Mouse (Mus musculus) neural tube, embryonic 12.5 days (tissue): ENCODE results near the gene Ngf. TPM values are rescaled to one million over a fixed set of nuclear protein-coding genes. Genes with fewer than 3 reads are reported as not detected.

Experiments
- ATAC-seq: fragments of 200-750 bp; cut with Nextera tagmentation; 2 replicates; pipeline ENCODE4 v1.8.0; 2017; ENCODE audit warnings: low read depth, mild to moderate bottlenecking, moderate TSS enrichment, moderate library complexity; ENCODE audit not compliant: low FRiP score
- H3K27ac ChIP-seq: fragments of 300-500 bp; sonication (generic); 2 replicates; pipeline ENCODE4 v1.5.1; 2016
- H3K27me3 ChIP-seq: fragments of 300-500 bp; sonication (generic); replicated peaks from 2 replicates; pipeline ENCODE4 v1.6.1; 2016; ENCODE audit warnings: mild to moderate bottlenecking
- H3K36me3 ChIP-seq: fragments of 300-500 bp; sonication (generic); 2 replicates; pipeline ENCODE4 v1.6.1; 2016; ENCODE audit warnings: mild to moderate bottlenecking
- H3K4me1 ChIP-seq: fragments of 300-500 bp; sonication (generic); 2 replicates; pipeline ENCODE4 v1.6.1; 2016
- H3K4me2 ChIP-seq: fragments of 300-500 bp; sonication (generic); replicated peaks from 2 replicates; pipeline ENCODE4 v1.6.1; 2016; ENCODE audit warnings: mild to moderate bottlenecking
- H3K4me3 ChIP-seq: fragments of 300-500 bp; sonication (generic); 2 replicates; pipeline ENCODE4 v1.5.1; 2016
- H3K9ac ChIP-seq: fragments of 300-500 bp; sonication (generic); 2 replicates; pipeline ENCODE4 v1.6.1; 2016; ENCODE audit warnings: mild to moderate bottlenecking
- H3K9me3 ChIP-seq: fragments of 300-500 bp; sonication (generic); 2 replicates; pipeline ENCODE4 v1.6.1; 2016; ENCODE audit warnings: mild to moderate bottlenecking
- WGBS: fragments of 180-500 bp; shearing (Covaris S2); methylation state at CpG from one replicate; pipeline ENCODE4 v1.1.7; 2016; 5-methylcytosine and 5-hydroxymethylcytosine counted together
- polyA plus RNA-seq: library from polyadenylated mRNA; unstranded; fragments of >200 nt; fragmentation: Nextera tagmentation; extraction: Ambion mirVana; gene quantifications from 2 replicates; pipeline ENCODE4 v1.2.1, GENCODE M21; 2016

The Ngf gene
- polyA plus RNA-seq, result 0.43 and 0.50 TPM in 2 replicates

- H3K4me3 ChIP-seq, result peak within 1 kb of the TSS; percentile 33
- H3K27me3 ChIP-seq, result peaks cover 33% of the 10 kb centered on the region
- no peaks in the 10 kb centered on the region for H3K9me3 ChIP-seq
- peaks cover 9% of the 10 kb centered on the region; the same call in 1 of the 2 replicates for H3K4me1 ChIP-seq
- 0 out of 2 replicates have a peak within 1 kb of the TSS, but pooled peaks have one; percentile 26 for H3K9ac ChIP-seq
- no peak within 1 kb of the TSS for H3K27ac ChIP-seq
- H3K4me2 ChIP-seq, result peak within 1 kb of the TSS; percentile 65
- no peak; the same call in 1 of the 2 replicates for ATAC-seq
- H3K36me3 ChIP-seq, result no peaks in the 10 kb centered on the region
- WGBS, result under 1% methylated on average over 43 of the region's 43 CpGs
These were observed at the start of gene Ngf for GRCm38 (mm10) chr3:102469713-102470448. Gene Ngf, plus strand, starts transcription at chr3:102469919.

GRCm38 (mm10) chr3:102445567-102445966 lies 24.2 kb upstream of the Ngf start:
- Histone ChIP-seq H3K4me1 (no peaks in the 10 kb centered on the region), H3K27me3 (no peaks in the 10 kb centered on the region), H3K9me3 (no peaks in the 10 kb centered on the region), H3K27ac (no peak overlapping the region), H3K4me3 (no peak overlapping the region), H3K9ac (no peak overlapping the region), H3K36me3 (no peaks in the 10 kb centered on the region), H3K4me2 (no peak overlapping the region)
- ATAC-seq, result no peak
- 87% methylated on average over 3 of the region's 3 CpGs for WGBS

- Histone ChIP-seq H3K9me3 (no peaks in the 10 kb centered on the region), H3K36me3 (no peaks in the 10 kb centered on the region), H3K4me1 (no peaks in the 10 kb centered on the region), H3K27me3 (no peaks in the 10 kb centered on the region), H3K27ac (no peak overlapping the region), H3K9ac (no peak overlapping the region), H3K4me3 (no peak overlapping the region), H3K4me2 (no peak overlapping the region)
- no peak for ATAC-seq
- WGBS, result 81% methylated on average over 4 of the region's 4 CpGs
These were observed 23.0 kb upstream of the Ngf start for GRCm38 (mm10) chr3:102446691-102447090.

- no peaks in the 10 kb centered on the region for H3K9me3 ChIP-seq
- H3K4me3 ChIP-seq, result no peak overlapping the region
- H3K4me1 ChIP-seq, result no peaks in the 10 kb centered on the region
- H3K4me2 ChIP-seq, result no peak overlapping the region
- no peaks in the 10 kb centered on the region for H3K27me3 ChIP-seq
- H3K9ac ChIP-seq, result no peak overlapping the region
- WGBS, result 82% methylated on average over 6 of the region's 6 CpGs
- ATAC-seq, result no peak
- no peaks in the 10 kb centered on the region for H3K36me3 ChIP-seq
- no peak overlapping the region for H3K27ac ChIP-seq
These were observed 15.2 kb upstream of the Ngf start for GRCm38 (mm10) chr3:102454566-102454965.

GRCm38 (mm10) chr3:102460528-102460927 lies 9.2 kb upstream of the Ngf start:
- ATAC-seq, result no peak
- Histone ChIP-seq H3K4me3 (no peak overlapping the region), H3K4me1 (no peaks in the 10 kb centered on the region), H3K4me2 (no peak overlapping the region), H3K9me3 (no peaks in the 10 kb centered on the region), H3K9ac (no peak overlapping the region), H3K27ac (no peak overlapping the region), H3K36me3 (no peaks in the 10 kb centered on the region), H3K27me3 (no peaks in the 10 kb centered on the region)
- WGBS, result 64% methylated on average over 5 of the region's 5 CpGs

GRCm38 (mm10) chr3:102460986-102461385 lies 8.7 kb upstream of the Ngf start:
- no peak overlapping the region for H3K4me3 ChIP-seq
- H3K9me3 ChIP-seq, result no peaks in the 10 kb centered on the region
- ATAC-seq, result no peak
- H3K27ac ChIP-seq, result no peak overlapping the region
- H3K9ac ChIP-seq, result no peak overlapping the region
- H3K4me2 ChIP-seq, result no peak overlapping the region
- H3K4me1 ChIP-seq, result no peaks in the 10 kb centered on the region
- H3K27me3 ChIP-seq, result no peaks in the 10 kb centered on the region
- H3K36me3 ChIP-seq, result no peaks in the 10 kb centered on the region
- WGBS, result 70% methylated on average over 6 of the region's 6 CpGs

- ATAC-seq, result no peak
- Histone ChIP-seq H3K4me1 (no peaks in the 10 kb centered on the region), H3K4me2 (no peak overlapping the region), H3K9ac (no peak overlapping the region), H3K4me3 (no peak overlapping the region), H3K27me3 (no peaks in the 10 kb centered on the region; the same call in 1 of the 2 replicates), H3K9me3 (no peaks in the 10 kb centered on the region), H3K36me3 (no peaks in the 10 kb centered on the region), H3K27ac (no peak overlapping the region)
- 56% methylated on average over 9 of the region's 9 CpGs for WGBS
These were observed 6.9 kb upstream of the Ngf start for GRCm38 (mm10) chr3:102462703-102463336.

GRCm38 (mm10) chr3:102463339-102463738 lies 6.4 kb upstream of the Ngf start:
- Histone ChIP-seq H3K4me1 (no peaks in the 10 kb centered on the region), H3K36me3 (no peaks in the 10 kb centered on the region), H3K4me2 (no peak overlapping the region), H3K27me3 (peaks cover 3% of the 10 kb centered on the region), H3K27ac (no peak overlapping the region), H3K4me3 (no peak overlapping the region), H3K9ac (no peak overlapping the region), H3K9me3 (no peaks in the 10 kb centered on the region)
- WGBS, result 92% methylated on average over 2 of the region's 2 CpGs
- ATAC-seq, result no peak

GRCm38 (mm10) chr3:102466587-102466986 lies 3.1 kb upstream of the Ngf start:
- Histone ChIP-seq H3K27me3 (peaks cover 33% of the 10 kb centered on the region), H3K4me2 (no peak overlapping the region), H3K27ac (no peak overlapping the region), H3K9ac (no peak overlapping the region), H3K9me3 (no peaks in the 10 kb centered on the region), H3K4me3 (no peak overlapping the region), H3K36me3 (no peaks in the 10 kb centered on the region), H3K4me1 (peaks cover 9% of the 10 kb centered on the region; the same call in 1 of the 2 replicates)
- no peak; the same call in 1 of the 2 replicates for ATAC-seq
- 19% methylated on average over 3 of the region's 3 CpGs for WGBS

- H3K27ac ChIP-seq, result no peak overlapping the region
- H3K27me3 ChIP-seq, result peaks cover 33% of the 10 kb centered on the region
- H3K4me1 ChIP-seq, result peaks cover 9% of the 10 kb centered on the region; the same call in 1 of the 2 replicates
- no peak overlapping the region for H3K9ac ChIP-seq
- no peak overlapping the region for H3K4me3 ChIP-seq
- no peaks in the 10 kb centered on the region for H3K36me3 ChIP-seq
- no peak overlapping the region for H3K4me2 ChIP-seq
- WGBS, result 78% methylated on average over 8 of the region's 8 CpGs
- H3K9me3 ChIP-seq, result no peaks in the 10 kb centered on the region
- no peak for ATAC-seq
These were observed 2.6 kb upstream of the Ngf start for GRCm38 (mm10) chr3:102467121-102467520.

- 70% methylated on average over 5 of the region's 5 CpGs for WGBS
- H3K4me3 ChIP-seq, result no peak overlapping the region
- no peak for ATAC-seq
These were observed 1.5 kb downstream of the Ngf start for GRCm38 (mm10) chr3:102471251-102471650.

GRCm38 (mm10) chr3:102471799-102472198 lies 2.1 kb downstream of the Ngf start:
- peaks cover 9% of the 10 kb centered on the region; the same call in 1 of the 2 replicates for H3K4me1 ChIP-seq
- no peak for ATAC-seq
- no peak overlapping the region for H3K4me2 ChIP-seq
- no peak overlapping the region for H3K9ac ChIP-seq
- H3K27me3 ChIP-seq, result peaks cover 33% of the 10 kb centered on the region
- H3K9me3 ChIP-seq, result no peaks in the 10 kb centered on the region
- H3K36me3 ChIP-seq, result no peaks in the 10 kb centered on the region
- H3K27ac ChIP-seq, result no peak overlapping the region
- H3K4me3 ChIP-seq, result no peak overlapping the region
- 82% methylated on average over 5 of the region's 5 CpGs for WGBS

More at GRCm38 (mm10) chr3:102471251-102471650, 1.5 kb downstream of the Ngf start:
- no peaks in the 10 kb centered on the region for H3K9me3 ChIP-seq
- H3K4me1 ChIP-seq, result peaks cover 9% of the 10 kb centered on the region; the same call in 1 of the 2 replicates
- no peaks in the 10 kb centered on the region for H3K36me3 ChIP-seq
- H3K9ac ChIP-seq, result no peak overlapping the region
- H3K27me3 ChIP-seq, result peaks cover 33% of the 10 kb centered on the region
- H3K27ac ChIP-seq, result no peak overlapping the region
- H3K4me2 ChIP-seq, result no peak overlapping the region
